Mouse (Mus musculus) T-helper 1 cell (primary cell): ENCODE data around the gene Gm49661.

Source experiments
- in situ Hi-C: fragments of 300-600 bp; cut with MboI, MseI; formaldehyde crosslinking; loops from one replicate; pipeline ENCODE4 v1.15.1; 2025; ENCODE audit warnings: high pct_unique_total_duplicates

Gene Gm49661

DNA sequence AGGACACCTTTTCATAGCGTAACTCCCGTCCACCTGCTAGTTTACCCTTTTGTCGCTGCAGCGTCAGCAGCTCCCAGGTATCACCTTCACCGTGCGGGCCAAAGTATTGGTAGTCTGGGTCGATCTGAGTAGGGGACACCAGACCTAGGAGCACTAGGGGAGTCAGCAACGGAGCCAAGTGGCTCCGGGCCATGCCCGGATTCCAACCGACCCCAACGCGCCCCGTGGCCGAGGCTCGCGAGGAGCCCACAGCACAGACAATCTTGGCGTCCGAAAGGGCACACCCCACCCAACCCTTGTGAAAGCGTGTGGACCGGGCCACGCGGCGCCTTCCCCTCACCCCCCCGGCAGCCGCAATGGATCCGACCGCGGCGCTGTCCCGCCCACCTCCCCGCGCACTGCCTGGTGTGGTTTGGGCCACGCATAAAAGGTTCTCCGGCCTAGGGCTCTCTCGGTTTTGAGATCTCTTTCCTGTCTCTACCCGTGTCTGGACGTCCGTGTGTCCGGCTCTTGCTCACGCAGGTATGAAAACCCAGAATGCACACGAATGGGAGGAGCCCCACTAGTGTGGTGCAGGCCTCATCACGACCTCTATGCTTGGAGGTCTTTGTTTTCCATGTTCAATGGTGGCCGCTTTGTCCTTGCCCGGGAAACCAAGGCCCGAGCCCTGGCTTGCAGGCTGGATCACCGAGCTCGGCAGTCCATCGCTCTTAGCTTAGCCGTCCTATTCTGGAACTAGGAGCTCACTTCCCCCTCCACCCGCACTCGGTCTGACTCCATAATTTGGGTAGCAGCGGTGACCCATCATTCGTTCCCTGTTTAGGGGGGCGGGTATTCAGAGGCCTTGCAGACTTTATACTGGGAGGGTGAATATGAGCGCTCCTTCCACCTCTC, at the start of gene Gm49661, which contains the start of the genes Prdx2 and Rnaseh2a:
Gene Gm49661 (minus strand): TSS at position 193 of the 894 bp plus-strand sequence.
Gene Prdx2 (plus strand): TSS at position 347 of the 894 bp plus-strand sequence.
Gene Rnaseh2a (minus strand): TSS at position 527 of the 894 bp plus-strand sequence.
- in situ Hi-C loops: no loop called here

GRCm38 (mm10) chr8:85017209-85017608, 48.0 kb upstream of the Gm49661 start:
- in situ Hi-C loops: no loop called here

DNA sequence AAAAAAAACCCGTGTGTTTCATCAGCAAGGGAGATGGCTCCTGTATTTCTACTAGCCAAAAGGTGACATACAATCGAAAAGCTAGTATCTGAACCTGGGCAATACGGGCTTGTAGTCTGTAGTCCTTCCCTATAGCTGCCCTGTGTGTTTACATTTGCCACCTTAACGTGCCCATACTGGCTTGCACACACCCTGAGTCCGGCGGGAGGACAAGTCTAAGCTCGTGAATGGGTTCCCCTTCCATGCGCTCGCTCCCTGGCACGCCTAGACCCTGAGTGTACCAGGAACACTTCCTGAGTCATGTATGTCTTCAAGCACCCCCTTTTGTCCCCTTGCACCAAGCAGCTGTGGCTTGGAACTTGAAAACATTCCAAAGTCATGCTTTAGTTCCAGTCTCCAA, 47.5 kb upstream of the Gm49661 start:
- in situ Hi-C loops: no loop called here

GRCm38 (mm10) chr8:85014431-85014830, 45.2 kb upstream of the Gm49661 start, which contains the start of gene Best2:
Best2 (minus strand) TSS chr8:85014531.
- in situ Hi-C loops: no loop called here

GRCm38 (mm10) chr8:85013230-85013840, 44.1 kb upstream of the Gm49661 start:
- in situ Hi-C loops: no loop called here

DNA sequence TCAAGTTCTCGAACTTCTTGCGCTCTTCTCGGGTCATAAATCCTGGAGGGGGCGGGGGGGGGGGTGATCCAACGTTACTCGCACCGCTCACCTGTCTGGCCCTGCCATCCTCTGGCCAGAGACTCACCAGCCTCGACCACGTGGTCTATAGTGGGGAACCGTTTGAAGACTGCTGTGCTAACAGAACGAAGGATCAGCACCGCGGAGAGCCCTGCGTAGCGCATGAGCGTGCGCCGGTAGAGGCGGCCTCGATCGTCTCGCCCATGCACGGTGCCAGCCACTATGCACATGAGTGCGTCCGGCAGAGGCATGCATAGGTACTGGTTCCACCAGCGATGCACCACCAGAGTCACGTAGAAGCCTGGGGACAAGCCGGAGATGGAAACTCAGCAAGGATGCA, 42.0 kb upstream of the Gm49661 start:
- in situ Hi-C loops: no loop called here

- in situ Hi-C loops: loop anchor here (10.0 kb wide), 1 partner anchor 53 kb away; no protein-coding TSS in a partner anchor
Measured at GRCm38 (mm10) chr8:85007686-85008085, 38.5 kb upstream of the Gm49661 start.

GRCm38 (mm10) chr8:84997649-84998295, 28.5 kb upstream of the Gm49661 start:
- in situ Hi-C loops: no loop called here

- in situ Hi-C loops: no loop called here
Measured at GRCm38 (mm10) chr8:84996978-84997377, 27.7 kb upstream of the Gm49661 start.

DNA sequence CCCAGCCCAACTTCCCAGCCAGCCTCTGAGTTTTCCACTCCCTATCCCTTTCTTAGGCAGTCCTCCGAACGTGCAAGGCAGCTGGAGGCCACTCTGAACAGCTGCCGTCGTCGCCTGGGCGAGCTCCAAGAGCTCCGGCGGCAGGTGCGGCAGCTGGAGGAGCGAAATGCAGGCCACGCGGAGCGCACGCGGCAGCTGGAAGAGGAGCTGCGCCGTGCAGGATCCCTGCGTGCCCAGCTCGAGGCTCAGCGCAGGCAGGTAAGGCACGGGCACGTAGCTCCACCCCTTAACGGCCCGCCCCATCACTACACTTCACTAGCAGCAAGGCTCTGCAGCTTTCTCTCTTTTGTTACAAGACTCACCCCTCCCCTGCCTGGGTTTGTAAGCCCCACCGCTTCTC, 26.4 kb upstream of the Gm49661 start:
- in situ Hi-C loops: no loop called here

DNA sequence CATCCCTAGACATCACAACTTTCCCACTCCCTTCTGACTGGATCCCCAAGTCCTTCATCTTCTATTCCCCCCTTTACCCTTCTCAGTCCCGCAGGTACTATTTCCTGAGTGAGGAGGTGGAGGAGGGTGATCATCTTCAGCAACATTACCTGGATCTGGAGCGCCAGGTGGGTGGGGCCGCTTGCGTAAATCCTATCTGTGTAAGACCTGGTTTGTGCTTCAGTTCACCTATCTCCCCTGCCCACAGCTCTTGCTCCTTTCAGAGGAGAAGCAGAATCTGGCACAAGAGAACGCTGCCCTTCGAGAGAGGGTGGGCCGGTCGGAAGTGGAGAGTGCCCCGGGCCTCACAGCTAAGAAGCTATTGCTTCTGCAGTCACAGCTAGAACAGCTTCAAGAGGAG, 25.1 kb upstream of the Gm49661 start:
- in situ Hi-C loops: no loop called here

DNA sequence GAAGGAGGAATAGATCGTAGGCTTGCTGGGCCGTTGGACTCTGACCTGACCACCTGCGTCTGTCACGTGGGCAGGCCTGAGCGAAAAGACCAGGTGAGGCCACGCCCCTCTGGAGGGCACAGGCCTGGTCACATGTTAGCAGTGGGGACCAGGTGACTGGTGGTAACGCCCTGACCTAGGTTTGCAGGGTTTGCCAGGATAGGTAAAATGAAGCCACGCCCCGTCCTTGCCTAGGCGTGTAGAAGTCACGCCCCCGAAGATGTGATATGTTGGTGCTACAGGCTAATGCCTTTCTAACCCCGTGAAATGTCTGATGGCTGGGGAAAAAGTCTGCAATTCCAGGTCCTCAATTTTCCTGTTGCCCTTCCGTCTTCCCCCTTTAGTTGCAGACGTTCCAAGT, 21.6 kb upstream of the Gm49661 start:
- in situ Hi-C loops: no loop called here

DNA sequence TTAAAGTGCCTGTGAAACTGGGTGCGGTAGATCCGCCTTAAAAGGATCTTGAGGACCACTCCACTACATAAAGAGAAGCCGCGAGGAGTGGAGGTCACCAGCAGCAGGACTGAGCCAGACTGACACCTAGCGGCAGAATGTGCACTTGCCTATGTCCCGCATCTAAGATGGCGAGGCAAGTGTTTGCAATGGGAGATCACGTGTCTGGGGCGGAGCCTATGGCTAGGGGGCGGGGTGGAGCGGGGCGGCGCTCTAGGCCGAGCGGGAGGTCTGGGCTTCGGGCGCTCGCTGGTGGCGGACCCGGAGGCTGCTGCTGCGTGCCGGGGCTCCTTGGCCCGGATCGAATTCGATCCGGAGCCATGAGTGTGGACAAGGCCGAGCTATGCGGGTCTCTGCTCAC, 21.1 kb upstream of the Gm49661 start, which contains the start of gene Hook2:
Gene Hook2 (plus strand): TSS at position 255 of the 400 bp plus-strand sequence.
- in situ Hi-C loops: no loop called here

- in situ Hi-C loops: no loop called here
Measured at GRCm38 (mm10) chr8:84989810-84990209, 20.6 kb upstream of the Gm49661 start.

DNA sequence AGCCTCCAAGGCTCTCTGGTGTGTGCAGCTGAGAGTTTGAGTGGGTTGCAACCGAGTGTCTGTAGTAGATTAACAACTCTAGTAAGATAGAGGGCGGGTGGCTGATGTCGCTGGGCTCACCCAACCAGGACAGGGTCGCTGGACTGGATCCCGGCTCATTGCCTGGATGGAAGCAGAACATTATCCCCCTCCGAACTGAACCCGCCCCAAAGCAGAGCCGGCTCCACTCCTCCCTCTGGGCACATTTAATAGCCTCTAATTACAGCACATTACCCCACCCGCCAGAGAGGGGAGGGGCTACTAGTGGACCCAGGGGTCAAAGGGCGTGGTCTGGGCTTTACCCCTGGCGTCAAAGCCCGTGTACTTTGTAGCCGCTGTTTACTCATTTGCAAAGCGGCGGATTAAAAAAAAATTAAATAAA, 20.1 kb upstream of the Gm49661 start:
- in situ Hi-C loops: no loop called here

- in situ Hi-C loops: no loop called here
Measured at GRCm38 (mm10) chr8:84987903-84988302, 18.7 kb upstream of the Gm49661 start.

DNA sequence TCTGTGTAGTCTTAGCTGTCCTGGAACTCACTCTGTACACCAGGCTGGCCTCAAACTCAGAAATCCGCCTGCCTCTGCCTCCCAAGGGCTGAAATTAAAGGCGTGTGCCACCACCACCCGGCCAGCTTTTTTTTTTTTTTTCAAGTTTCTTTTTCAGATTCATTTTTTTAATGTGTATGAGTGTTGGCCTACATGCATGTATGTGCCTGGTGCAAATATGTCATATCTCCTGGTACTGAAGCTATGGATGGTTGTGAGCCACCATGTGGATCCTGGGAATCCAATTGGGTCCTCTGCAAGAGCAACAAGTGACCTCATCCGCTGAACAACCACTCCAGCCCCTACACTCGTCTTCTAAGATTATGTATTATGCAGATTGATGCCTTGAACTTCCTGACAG, 18.2 kb upstream of the Gm49661 start:
- in situ Hi-C loops: no loop called here

DNA sequence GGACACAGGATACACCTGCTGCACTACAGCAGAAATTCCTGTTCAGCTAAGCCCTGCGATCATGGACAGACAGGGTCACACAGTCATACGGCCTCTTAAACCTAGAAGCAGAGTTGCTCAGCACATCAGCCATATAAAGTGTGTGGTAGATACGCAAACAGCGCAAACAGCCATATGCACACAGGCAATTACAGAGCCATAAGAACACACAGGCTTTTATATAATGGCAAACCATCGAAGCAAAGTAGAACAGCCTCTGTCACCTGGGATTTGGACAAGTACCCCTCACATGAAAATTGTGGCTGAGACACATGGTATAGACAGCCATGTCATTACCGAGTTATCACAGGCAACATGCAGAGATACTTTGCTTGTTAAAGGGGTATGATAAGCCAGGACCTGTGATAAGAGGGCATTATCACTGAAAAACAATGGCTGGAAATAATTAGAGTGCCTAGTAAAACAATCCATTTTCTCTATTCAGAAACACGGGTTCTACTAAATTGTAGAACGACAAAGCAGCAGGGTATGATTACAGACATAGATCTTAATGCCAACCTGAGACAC, 17.2 kb upstream of the Gm49661 start:
- in situ Hi-C loops: no loop called here

- in situ Hi-C loops: no loop called here
Measured at GRCm38 (mm10) chr8:84985684-84986378, 16.6 kb upstream of the Gm49661 start.

GRCm38 (mm10) chr8:84985049-84985683, 15.9 kb upstream of the Gm49661 start:
- in situ Hi-C loops: no loop called here
